Mouse (Mus musculus): Measurements from ENCODE around the gene Rapgef1. TPM values are rescaled to one million over a fixed set of nuclear protein-coding genes. Genes with fewer than 3 reads are reported as not detected.

The Rapgef1 gene
- polyA plus RNA-seq, 2 experiments = 20.8 to 51.1 TPM

- TF ChIP-seq POLR2A (IDR thresholded peaks at IDR 0.05; ENCODE audit: borderline replicate concordance, extremely low read depth, insufficient read depth, insufficient read length) = no peak
- ATAC-seq (ENCODE audit: low FRiP score, low read depth) (no peak), DNase-seq (ENCODE audit: low spot score) (no peak)
- no peaks in the 10 kb centered on the region for H3K9me3 ChIP-seq (ENCODE audit: control insufficient read depth, low read length)
- no peak overlapping the region for H3K4me2 ChIP-seq (replicated peaks; ENCODE audit: low read depth, low read length, severe bottlenecking)
- H3K27ac ChIP-seq (replicated peaks; ENCODE audit: low read depth, low read length) = no peak overlapping the region
- H3K4me3 ChIP-seq (replicated peaks; ENCODE audit: low read length) = no peak overlapping the region
- H3K36me3 ChIP-seq (ENCODE audit: control insufficient read depth, insufficient read depth, low read length) = no peaks in the 10 kb centered on the region
- no peaks in the 10 kb centered on the region for H3K27me3 ChIP-seq (ENCODE audit: control insufficient read depth, insufficient read depth, low read length)
- WGBS = 91% methylated on average over 3 of the region's 3 CpGs
- H3K4me1 ChIP-seq (ENCODE audit: control insufficient read depth, insufficient read depth, low read length) = peaks cover 6% of the 10 kb centered on the region
- no peak overlapping the region for H3K9ac ChIP-seq (ENCODE audit: low read depth, low read length, severe bottlenecking)
These were observed 52.3 kb downstream of the Rapgef1 start for GRCm38 (mm10) chr2:29671856-29672255.

DNA sequence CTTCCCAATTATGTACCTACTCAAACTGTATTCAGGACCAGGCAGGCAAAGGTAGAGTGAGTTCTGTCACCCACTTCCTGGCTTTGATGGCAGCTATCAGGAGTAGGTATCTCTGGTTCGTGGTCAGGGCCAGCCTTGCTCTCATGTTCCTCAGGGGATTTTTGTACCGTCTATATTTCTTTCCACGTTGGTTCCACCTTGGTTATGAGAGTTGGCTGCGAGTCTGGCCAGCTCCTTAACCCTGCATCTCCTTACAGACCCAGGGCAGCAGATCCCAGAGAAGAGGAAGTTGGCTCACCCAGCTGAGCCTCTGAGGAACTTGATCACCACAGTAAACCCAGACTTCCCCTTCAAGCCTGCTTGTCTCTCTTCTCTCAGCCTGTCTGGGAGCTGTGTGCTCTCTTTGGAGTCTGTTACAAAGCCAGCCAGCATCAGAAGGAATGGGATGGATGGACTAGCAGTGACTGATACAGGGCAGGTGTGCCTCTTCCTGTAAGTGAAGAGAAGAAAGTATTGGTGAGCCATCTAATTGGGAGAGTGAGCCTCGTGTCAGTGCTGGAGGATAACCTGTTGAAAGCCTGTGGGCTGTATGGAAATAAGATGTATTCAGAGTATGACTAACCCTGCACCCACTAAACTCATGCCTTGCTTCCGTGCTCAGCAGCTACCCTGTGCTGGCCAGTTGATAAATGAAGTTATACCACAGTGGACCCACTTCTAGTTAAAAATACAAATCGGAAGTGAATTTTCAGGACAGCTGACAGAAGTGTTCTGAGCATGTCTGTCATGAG, 53.4 kb downstream of the Rapgef1 start:
- Histone ChIP-seq H3K36me3 (ENCODE audit: control insufficient read depth, insufficient read depth, low read length) (no peaks in the 10 kb centered on the region), H3K4me3 (replicated peaks; ENCODE audit: low read length) (no peak overlapping the region), H3K4me2 (replicated peaks; ENCODE audit: low read depth, low read length, severe bottlenecking) (no peak overlapping the region), H3K27ac (replicated peaks; ENCODE audit: low read depth, low read length) (no peak overlapping the region), H3K9me3 (ENCODE audit: control insufficient read depth, low read length) (no peaks in the 10 kb centered on the region), H3K9ac (ENCODE audit: low read depth, low read length, severe bottlenecking) (no peak overlapping the region), H3K4me1 (ENCODE audit: control insufficient read depth, insufficient read depth, low read length) (peaks cover 2% of the 10 kb centered on the region; the same call in 1 of the 2 replicates), H3K27me3 (ENCODE audit: control insufficient read depth, insufficient read depth, low read length) (no peaks in the 10 kb centered on the region)
- DNase-seq (ENCODE audit: low spot score) = no peak
- no peak for ATAC-seq (ENCODE audit: low FRiP score, low read depth)
- 80% methylated on average over 7 of the region's 7 CpGs for WGBS
- no peak for TF ChIP-seq POLR2A (IDR thresholded peaks at IDR 0.05; ENCODE audit: borderline replicate concordance, extremely low read depth, insufficient read depth, insufficient read length)

- no peak overlapping the region for H3K4me3 ChIP-seq (replicated peaks; ENCODE audit: low read length)
- H3K27ac ChIP-seq (replicated peaks; ENCODE audit: low read depth, low read length) = no peak overlapping the region
- H3K4me1 ChIP-seq (ENCODE audit: control insufficient read depth, insufficient read depth, low read length) = peaks cover 2% of the 10 kb centered on the region; the same call in 1 of the 2 replicates
- no peaks in the 10 kb centered on the region for H3K27me3 ChIP-seq (ENCODE audit: control insufficient read depth, insufficient read depth, low read length)
- no peaks in the 10 kb centered on the region for H3K9me3 ChIP-seq (ENCODE audit: control insufficient read depth, low read length)
- no peak overlapping the region for H3K9ac ChIP-seq (ENCODE audit: low read depth, low read length, severe bottlenecking)
- H3K4me2 ChIP-seq (replicated peaks; ENCODE audit: low read depth, low read length, severe bottlenecking) = no peak overlapping the region
- H3K36me3 ChIP-seq (ENCODE audit: control insufficient read depth, insufficient read depth, low read length) = peaks cover under 1% of the 10 kb centered on the region; the same call in 1 of the 2 replicates
- ATAC-seq (ENCODE audit: low FRiP score, low read depth) = no peak
- WGBS = 73% methylated on average over 11 of the region's 11 CpGs
- TF ChIP-seq POLR2A (IDR thresholded peaks at IDR 0.05; ENCODE audit: borderline replicate concordance, extremely low read depth, insufficient read depth, insufficient read length) = no peak
- DNase-seq (ENCODE audit: low spot score) = no peak
These were observed 54.6 kb downstream of the Rapgef1 start for GRCm38 (mm10) chr2:29674087-29674486.

DNA sequence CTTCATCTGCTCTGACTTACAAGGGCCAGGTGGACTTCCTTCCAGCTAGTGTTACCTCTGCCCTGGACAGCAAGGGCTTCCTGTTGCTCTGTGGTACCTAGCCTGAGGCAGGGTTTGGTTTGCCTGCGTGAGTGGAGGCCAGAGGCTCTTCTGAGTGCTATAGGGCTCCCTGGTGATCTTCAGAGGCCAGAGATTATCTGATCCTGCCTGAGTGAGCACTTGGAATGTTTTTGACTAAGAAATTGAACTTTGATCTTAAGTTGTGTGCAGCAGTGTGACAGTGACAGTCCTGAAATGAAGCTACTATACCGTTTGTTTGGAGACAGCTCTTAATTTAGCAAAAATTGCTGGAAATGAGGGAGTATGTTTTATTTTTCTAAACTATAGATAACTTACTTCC, 55.0 kb downstream of the Rapgef1 start:
- Histone ChIP-seq H3K9me3 (ENCODE audit: control insufficient read depth, low read length) (no peaks in the 10 kb centered on the region), H3K36me3 (ENCODE audit: control insufficient read depth, insufficient read depth, low read length) (peaks cover 4% of the 10 kb centered on the region), H3K4me1 (ENCODE audit: control insufficient read depth, insufficient read depth, low read length) (peaks cover 2% of the 10 kb centered on the region; the same call in 1 of the 2 replicates), H3K27me3 (ENCODE audit: control insufficient read depth, insufficient read depth, low read length) (no peaks in the 10 kb centered on the region), H3K27ac (replicated peaks; ENCODE audit: low read depth, low read length) (no peak overlapping the region), H3K4me2 (replicated peaks; ENCODE audit: low read depth, low read length, severe bottlenecking) (no peak overlapping the region), H3K4me3 (replicated peaks; ENCODE audit: low read length) (no peak overlapping the region), H3K9ac (ENCODE audit: low read depth, low read length, severe bottlenecking) (no peak overlapping the region)
- DNase-seq (ENCODE audit: low spot score) (no peak), ATAC-seq (ENCODE audit: low FRiP score, low read depth) (no peak)
- 68% methylated on average over 2 of the region's 2 CpGs for WGBS
- TF ChIP-seq POLR2A (IDR thresholded peaks at IDR 0.05; ENCODE audit: borderline replicate concordance, extremely low read depth, insufficient read depth, insufficient read length) = no peak

- no peak for TF ChIP-seq POLR2A (IDR thresholded peaks at IDR 0.05; ENCODE audit: borderline replicate concordance, extremely low read depth, insufficient read depth, insufficient read length)
- Histone ChIP-seq H3K4me1 (ENCODE audit: control insufficient read depth, insufficient read depth, low read length) (no peaks in the 10 kb centered on the region), H3K4me3 (replicated peaks; ENCODE audit: low read length) (no peak overlapping the region), H3K27ac (replicated peaks; ENCODE audit: low read depth, low read length) (no peak overlapping the region), H3K9ac (ENCODE audit: low read depth, low read length, severe bottlenecking) (no peak overlapping the region), H3K27me3 (ENCODE audit: control insufficient read depth, insufficient read depth, low read length) (no peaks in the 10 kb centered on the region), H3K4me2 (replicated peaks; ENCODE audit: low read depth, low read length, severe bottlenecking) (no peak overlapping the region), H3K9me3 (ENCODE audit: control insufficient read depth, low read length) (no peaks in the 10 kb centered on the region), H3K36me3 (ENCODE audit: control insufficient read depth, insufficient read depth, low read length) (peaks cover 4% of the 10 kb centered on the region)
- 82% methylated on average over 4 of the region's 4 CpGs for WGBS
- ATAC-seq (ENCODE audit: low FRiP score, low read depth) = no peak
- DNase-seq (ENCODE audit: low spot score) = no peak
These were observed 56.3 kb downstream of the Rapgef1 start for GRCm38 (mm10) chr2:29675846-29676245.
